Mouse (Mus musculus) CD4-positive, CD25-positive, alpha-beta regulatory T cell, adult 2 months (primary cell): ENCODE data around the gene Vps45.

Source experiments
- DNase-seq: peaks from one replicate; pipeline ENCODE4 v3.0.0-alpha.2; 2012; ENCODE audit warnings: low read depth, low spot score

Gene Vps45

GRCm38 (mm10) chr3:96058231-96058896 lies at the start of gene Vps45:
Gene Vps45, minus strand, starts transcription at chr3:96058466.
- peak; percentile 78 for DNase-seq

GRCm38 (mm10) chr3:96106151-96106550 lies 47.9 kb upstream of the Vps45 start:
- no peak for DNase-seq

- DNase-seq, result peak; percentile 46
Observed at GRCm38 (mm10) chr3:96105232-96105747, 47.0 kb upstream of the Vps45 start.

- peak; percentile 85 for DNase-seq
Observed at GRCm38 (mm10) chr3:96104261-96105065, 46.2 kb upstream of the Vps45 start, which contains the start of gene Otud7b. Gene Otud7b, plus strand, starts transcription at chr3:96104527.

GRCm38 (mm10) chr3:96103901-96104260 lies 45.6 kb upstream of the Vps45 start:
- no peak for DNase-seq

- peak; percentile 85 for DNase-seq
Observed at GRCm38 (mm10) chr3:96102100-96102872, 44.0 kb upstream of the Vps45 start.

- no peak for DNase-seq
Observed at GRCm38 (mm10) chr3:96098616-96099267, 40.5 kb upstream of the Vps45 start.

GRCm38 (mm10) chr3:96098168-96098567 lies 39.9 kb upstream of the Vps45 start:
- no peak for DNase-seq

- DNase-seq, result no peak
Observed at GRCm38 (mm10) chr3:96094203-96094602, 35.9 kb upstream of the Vps45 start.

GRCm38 (mm10) chr3:96093509-96093908 lies 35.2 kb upstream of the Vps45 start:
- DNase-seq, result peak; percentile 36

- DNase-seq, result no peak
Observed at GRCm38 (mm10) chr3:96091966-96092365, 33.7 kb upstream of the Vps45 start.

GRCm38 (mm10) chr3:96091146-96091545 lies 32.9 kb upstream of the Vps45 start:
- peak; percentile 22 for DNase-seq

- peak; percentile 55 for DNase-seq
Observed at GRCm38 (mm10) chr3:96089882-96090489, 31.7 kb upstream of the Vps45 start.

GRCm38 (mm10) chr3:96087801-96088200 lies 29.5 kb upstream of the Vps45 start:
- DNase-seq, result no peak

GRCm38 (mm10) chr3:96087219-96087618 lies 29.0 kb upstream of the Vps45 start:
- DNase-seq, result no peak

GRCm38 (mm10) chr3:96084146-96084755 lies 26.0 kb upstream of the Vps45 start:
- DNase-seq, result no peak

- DNase-seq, result no peak
Observed at GRCm38 (mm10) chr3:96082714-96083508, 24.6 kb upstream of the Vps45 start.

GRCm38 (mm10) chr3:96082100-96082499 lies 23.8 kb upstream of the Vps45 start:
- DNase-seq, result no peak

GRCm38 (mm10) chr3:96081650-96082049 lies 23.4 kb upstream of the Vps45 start:
- DNase-seq, result no peak

GRCm38 (mm10) chr3:96081006-96081405 lies 22.7 kb upstream of the Vps45 start:
- DNase-seq, result peak; percentile 64
